Mouse (Mus musculus): ENCODE results near the gene Ncs1.

Gene Ncs1

GRCm38 (mm10) chr2:31244216-31244615 lies 1.4 kb upstream of the Ncs1 start:
- peak; percentile 33 for DNase-seq (ENCODE audit: low read depth)

DNA sequence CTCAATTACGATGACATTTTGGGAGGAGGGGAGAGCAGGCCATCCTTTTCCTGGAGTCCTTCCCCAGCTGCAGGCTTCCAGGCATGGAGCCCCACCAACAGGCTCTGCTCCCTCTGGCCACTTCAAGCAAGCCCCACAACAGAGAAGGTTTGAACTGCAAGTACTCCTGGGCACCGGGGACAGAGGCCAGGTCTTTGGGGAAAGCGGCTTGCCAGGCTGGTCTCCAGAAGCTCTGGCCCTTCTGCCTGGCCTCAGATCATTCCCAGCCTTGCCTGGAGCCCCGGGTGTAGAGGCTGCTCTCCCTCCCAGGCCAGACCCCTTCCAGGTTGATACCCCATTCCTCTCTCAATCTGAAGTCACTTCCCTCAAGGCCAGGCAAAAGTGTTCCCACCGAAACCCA lies 572 bp upstream of the Ncs1 start:
- peak; percentile 35 for DNase-seq (ENCODE audit: low read depth)

DNA sequence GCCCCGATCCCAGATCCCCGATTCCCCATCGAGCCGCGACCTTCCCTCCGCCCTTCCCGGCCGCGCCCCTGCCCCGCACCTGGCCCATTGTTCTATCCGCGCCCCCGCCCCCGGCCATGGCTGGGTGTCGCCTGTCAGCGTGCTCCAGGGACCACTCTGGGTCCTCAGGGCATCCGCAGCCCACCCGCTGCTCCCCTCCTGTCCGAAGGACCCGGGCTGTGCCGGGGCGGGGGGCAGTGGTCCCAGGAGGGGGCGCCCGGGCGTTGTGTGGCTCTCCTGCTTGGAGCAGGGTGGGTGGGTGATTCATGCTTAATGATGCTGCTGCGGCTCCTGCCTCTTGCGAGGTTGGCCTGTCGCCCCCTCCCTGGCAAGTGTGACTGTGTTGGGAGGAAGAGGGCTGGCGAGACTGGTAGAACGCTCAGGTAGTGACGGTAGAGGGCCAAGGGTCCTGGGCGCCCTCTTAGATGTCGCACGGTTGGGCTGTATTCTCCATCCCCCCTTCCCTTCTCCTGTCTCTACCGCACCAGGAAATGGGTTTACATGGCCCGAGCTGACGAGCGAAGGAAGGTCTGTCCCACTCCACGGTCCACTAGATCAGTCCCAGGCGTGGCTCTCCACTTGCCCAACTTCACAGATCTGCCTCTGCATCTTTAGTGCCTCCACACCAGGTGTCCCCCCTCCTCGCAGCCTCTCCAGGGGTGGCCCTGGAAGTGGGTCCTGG lies 788 bp downstream of the Ncs1 start:
- peak; percentile 73 for DNase-seq (ENCODE audit: low read depth)

GRCm38 (mm10) chr2:31248856-31249255 lies 3.2 kb downstream of the Ncs1 start:
- DNase-seq (ENCODE audit: low read depth) = no peak

- no peak for DNase-seq (ENCODE audit: low read depth)
Observed at GRCm38 (mm10) chr2:31252167-31252566, 6.5 kb downstream of the Ncs1 start.

- DNase-seq (ENCODE audit: low read depth) = peak; percentile 36
Observed at GRCm38 (mm10) chr2:31253463-31253862, 7.8 kb downstream of the Ncs1 start.

DNA sequence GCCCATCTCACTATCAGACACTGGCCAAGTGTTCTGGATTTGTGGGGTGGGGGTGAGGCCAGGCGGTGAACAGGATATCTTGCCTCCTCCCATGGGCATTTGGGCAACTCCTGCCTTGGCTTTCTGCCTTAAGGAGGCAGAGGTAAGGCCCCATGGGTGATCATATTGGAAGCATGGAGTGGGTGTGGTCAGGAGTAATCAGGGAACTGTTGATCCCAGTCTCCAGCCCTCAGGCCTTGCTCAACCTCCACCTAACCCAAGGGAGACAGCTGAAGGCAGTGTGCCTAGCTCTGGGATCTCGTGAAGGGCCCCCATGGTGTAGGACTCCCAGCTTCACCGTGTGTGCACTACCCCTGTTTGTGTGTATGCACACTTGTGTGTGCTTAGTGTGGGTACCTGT lies 9.2 kb downstream of the Ncs1 start:
- DNase-seq (ENCODE audit: low read depth) = peak; percentile 17

- peak; percentile 85 for DNase-seq (ENCODE audit: low read depth)
Observed at GRCm38 (mm10) chr2:31255952-31256938, 10.6 kb downstream of the Ncs1 start.

GRCm38 (mm10) chr2:31257096-31257495 lies 11.5 kb downstream of the Ncs1 start:
- no peak for DNase-seq (ENCODE audit: low read depth)

DNA sequence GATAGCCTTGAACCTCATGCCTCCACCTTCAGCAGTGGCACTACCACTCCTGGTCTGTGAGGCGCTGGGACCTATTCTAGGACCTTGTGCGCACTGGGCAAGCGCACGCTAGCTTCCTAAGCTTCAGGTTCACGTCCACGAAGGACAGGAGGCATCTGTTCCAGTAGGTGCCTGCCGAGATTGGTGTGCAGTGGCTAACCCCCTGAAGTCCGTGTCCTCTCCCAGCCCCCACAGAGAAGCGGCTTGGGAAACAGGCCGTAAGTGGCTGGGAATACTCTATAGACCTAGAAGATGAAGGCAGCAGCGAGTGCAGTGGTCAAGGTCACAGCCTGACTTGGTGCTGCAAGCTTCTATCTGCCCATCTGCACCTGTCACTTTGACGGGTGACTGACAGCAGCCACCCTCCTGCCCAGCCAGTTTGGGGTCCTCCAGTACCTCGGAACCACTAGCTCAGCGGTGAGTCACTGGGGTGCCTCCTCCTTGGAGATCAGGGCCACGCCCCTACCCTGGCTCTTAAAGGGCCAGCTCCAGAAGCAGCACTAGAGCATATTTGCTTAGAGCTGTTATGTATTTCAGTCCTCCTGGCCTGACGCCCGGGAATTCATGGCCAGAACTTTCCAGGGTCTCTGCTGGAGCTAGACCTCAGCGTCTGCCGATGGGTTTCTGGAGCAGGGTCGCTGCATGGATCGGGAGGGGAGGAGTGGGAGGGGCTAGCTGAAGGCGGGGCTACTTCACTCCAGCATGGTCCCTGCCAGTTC lies 13.2 kb downstream of the Ncs1 start:
- peak; percentile 89 for DNase-seq (ENCODE audit: low read depth)

DNA sequence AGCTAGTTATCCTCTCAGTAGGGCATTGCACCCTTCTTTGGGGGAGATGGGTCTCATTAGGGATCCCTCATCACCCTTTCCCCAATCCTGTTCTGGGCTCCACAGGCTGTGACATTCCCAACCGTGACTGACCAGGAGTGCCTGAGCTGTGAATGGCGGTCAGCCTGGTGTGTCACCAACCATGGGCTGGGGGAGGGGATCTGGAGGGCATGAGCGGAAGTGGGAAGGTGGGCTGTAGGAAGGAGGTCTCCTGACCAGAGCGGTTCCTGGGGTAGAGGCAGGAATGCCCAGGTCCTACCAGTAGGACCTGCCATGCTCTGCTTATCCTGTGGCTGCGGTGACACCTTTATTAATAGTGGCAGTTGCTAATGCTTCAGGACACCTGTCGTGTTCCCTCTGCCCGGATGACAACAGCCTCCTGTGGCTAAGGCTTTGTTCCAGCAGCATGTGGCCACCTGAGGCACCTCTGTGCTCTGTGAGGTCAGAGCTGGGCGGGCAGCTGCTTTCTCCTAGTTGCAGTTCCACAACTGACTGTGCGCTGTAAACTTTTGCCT lies 13.8 kb downstream of the Ncs1 start:
- DNase-seq (ENCODE audit: low read depth) = no peak

DNA sequence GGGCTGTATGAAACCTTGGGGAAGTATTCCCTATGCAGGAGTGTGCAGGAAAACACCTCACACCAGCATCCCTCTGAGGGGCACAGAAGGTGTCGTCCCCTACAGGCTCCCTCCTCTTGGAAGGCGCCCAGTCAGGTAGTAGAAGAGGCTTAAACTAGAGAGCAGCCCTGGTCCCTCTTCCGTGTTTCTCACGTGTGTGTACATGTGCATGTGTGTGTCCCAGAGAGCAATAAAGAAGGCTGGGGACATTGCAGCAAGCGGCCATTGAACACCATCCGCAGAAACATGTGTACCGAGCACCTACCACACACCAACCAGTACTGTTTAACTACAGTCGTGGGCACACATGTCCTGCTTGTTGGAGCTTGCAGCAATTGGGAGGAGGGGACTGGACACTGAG lies 14.9 kb downstream of the Ncs1 start:
- no peak for DNase-seq (ENCODE audit: low read depth)

- DNase-seq (ENCODE audit: low read depth) = no peak
Observed at GRCm38 (mm10) chr2:31263039-31263461, 17.4 kb downstream of the Ncs1 start.

DNA sequence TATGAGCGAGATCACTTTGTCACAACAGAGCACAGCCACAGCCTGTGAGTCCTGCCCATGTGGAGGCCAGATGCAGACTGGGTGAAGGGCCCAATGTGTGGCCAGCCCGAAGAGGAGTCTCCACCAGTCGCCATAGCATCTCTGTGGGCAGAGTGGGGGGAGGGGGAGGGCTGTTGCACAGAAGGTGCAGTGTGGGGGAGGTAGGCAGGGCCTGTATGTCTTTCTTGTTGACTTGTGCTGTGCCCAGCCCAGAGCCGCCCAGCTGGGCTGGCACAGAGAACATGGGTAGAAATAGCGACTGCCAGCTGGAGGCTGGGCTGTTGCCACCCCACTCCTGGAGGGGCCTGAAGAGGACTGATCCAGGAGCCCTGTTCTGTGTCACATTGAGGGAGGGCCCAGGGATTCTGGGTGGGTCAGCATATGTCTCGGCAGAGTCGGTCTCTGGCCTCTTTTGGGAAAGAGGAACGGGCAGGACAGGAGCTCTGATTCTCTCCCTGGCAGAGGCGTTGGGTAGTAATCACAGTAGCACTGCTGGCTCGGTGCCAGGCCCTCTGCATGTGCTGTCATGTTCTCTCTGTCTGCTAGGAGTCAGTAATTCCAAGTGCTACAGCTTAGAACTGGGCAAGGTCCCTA lies 18.2 kb downstream of the Ncs1 start:
- DNase-seq (ENCODE audit: low read depth) = peak; percentile 76

DNA sequence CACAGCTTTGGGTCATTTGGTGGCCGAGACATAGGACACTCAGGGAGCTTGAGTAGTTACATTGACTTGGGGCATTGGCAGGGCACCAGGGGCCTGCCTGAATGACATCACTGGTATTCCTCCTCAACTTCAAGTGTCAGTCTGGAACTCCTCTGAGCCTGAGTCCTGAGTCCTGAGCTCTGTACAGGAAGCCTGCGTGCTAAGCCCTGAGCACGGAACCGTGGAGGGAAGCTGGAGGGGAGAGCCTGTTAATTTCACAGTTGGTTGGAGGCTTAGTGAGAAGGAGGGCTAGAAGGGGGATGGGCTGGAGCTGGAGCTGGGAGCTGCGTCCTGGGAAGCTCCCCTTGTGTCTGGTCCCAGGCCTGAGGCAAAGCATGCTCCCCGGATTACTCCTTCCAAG lies 21.8 kb downstream of the Ncs1 start:
- DNase-seq (ENCODE audit: low read depth) = no peak

- no peak for DNase-seq (ENCODE audit: low read depth)
Observed at GRCm38 (mm10) chr2:31268631-31269030, 23.0 kb downstream of the Ncs1 start.

DNA sequence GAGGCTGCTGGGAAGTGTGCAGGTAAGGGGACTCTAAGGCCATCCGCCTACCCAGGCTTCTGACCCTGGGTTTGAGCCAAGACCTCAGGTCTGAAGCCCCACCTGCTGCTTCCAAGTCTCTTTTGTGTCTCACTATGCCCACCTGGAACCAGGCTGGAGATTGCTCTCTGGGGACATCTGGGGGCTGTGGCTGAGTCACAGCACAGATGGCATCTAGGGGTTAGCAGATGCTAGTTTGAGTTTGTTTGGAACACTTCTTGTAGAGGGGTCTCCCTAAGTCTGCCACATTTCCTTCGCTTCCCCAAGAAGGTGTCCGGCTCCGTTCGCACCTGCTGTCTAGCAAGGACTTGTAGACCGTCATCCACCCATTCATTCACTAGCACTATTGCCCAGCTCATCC lies 23.6 kb downstream of the Ncs1 start:
- no peak for DNase-seq (ENCODE audit: low read depth)

- no peak for DNase-seq (ENCODE audit: low read depth)
Observed at GRCm38 (mm10) chr2:31269847-31270246, 24.2 kb downstream of the Ncs1 start.

GRCm38 (mm10) chr2:31270470-31270869 lies 24.8 kb downstream of the Ncs1 start:
- no peak for DNase-seq (ENCODE audit: low read depth)

DNA sequence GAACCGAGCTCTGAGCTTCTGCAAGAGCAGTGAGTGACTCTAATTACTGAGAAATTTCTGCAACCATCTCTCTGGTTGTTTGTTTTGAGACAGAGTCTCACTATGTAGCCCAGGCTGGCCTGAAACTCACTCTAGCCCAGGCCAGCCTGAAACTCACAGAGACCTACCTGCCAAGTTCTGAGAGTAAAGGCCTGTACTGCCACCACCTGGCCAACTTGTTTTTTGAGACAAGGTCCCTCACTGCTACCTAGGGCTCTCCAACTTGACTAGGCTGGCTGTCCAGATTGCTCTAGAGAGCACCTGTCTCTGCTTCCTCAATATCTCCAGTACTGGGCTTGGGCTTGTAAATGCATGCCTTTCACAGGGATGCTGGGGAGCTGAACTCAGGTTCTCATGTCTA lies 25.4 kb downstream of the Ncs1 start:
- peak; percentile 18 for DNase-seq (ENCODE audit: low read depth)

DNA sequence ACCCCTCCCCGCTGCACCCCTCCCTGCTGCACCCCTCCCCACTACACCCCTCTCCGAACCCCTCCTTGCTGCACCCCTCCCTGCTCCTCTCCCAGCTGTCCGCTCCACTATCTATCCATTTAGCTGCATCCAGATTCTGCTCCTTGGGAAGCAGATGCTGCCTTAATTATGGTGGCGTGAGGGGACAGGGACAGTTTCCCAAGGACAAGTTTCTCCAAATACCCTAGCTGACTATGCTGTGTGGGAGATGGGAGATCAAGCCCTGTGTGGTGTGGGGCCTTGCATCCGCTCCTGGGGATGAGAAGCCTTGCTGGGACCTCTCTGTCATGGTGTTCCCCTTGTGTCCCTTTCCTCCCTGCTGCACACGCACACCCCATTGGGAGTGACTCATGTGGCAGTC lies 29.4 kb downstream of the Ncs1 start:
- no peak for DNase-seq (ENCODE audit: low read depth)

GRCm38 (mm10) chr2:31277810-31278209 lies 32.2 kb downstream of the Ncs1 start:
- no peak for DNase-seq (ENCODE audit: low read depth)

All from NIH3T3 (cell line).